ENCODE assay signal across 10 mouse cellular contexts in genomic region chr9:43684596-43684995, GRCm38 (mm10).
"Had no signal": no experiment of that assay in that cellular context is flagged by ENCODE, and none has a peak within 500 bp of the region (broad histone marks: within the 10 kb centered on the region; RNA-seq: fewer than 3 reads in every experiment).

No protein-coding gene starts in this region.

- DNase-seq: liver, postnatal 0 days; lung, adult 2 months; lung, postnatal 14 days; lung, postnatal 36 days; right cerebral cortex, postnatal 25 days; right cerebral cortex, postnatal 4 days; spleen, adult 18-20 months; thymus, adult 18-20 months; thymus, postnatal 14 days; thymus, postnatal 36 days had no signal
